Mouse (Mus musculus): ENCODE measurements around the gene Glb1l3. TPM values are rescaled to one million over a fixed set of nuclear protein-coding genes. Genes with fewer than 3 reads are reported as not detected.

Glb1l3 gene
- polyA plus RNA-seq (2012; fragmentation: generic; extraction: Trizol): not detected

DNA sequence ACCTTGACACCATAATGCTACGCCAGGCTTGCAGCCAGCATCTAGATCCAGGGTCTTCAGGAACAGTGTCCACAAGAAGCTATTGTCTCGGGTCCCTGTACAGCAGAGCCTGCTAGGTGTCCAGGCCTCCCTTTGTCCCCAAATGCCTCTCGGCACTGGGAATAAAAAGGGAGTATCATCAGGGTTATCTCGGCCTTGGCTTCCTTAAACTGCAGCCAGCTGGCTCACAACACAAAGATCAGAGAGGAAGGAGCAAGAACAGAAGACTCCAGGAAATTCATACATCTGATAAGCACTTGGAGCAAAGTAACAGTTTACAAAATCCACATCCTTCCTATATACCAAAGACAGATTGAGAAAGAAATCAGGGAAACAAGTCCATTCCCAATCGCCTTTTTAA is at the start of gene Glb1l3:
Gene Glb1l3, minus strand, starts transcription at position 140 of the 400 bp plus-strand sequence.

DNA sequence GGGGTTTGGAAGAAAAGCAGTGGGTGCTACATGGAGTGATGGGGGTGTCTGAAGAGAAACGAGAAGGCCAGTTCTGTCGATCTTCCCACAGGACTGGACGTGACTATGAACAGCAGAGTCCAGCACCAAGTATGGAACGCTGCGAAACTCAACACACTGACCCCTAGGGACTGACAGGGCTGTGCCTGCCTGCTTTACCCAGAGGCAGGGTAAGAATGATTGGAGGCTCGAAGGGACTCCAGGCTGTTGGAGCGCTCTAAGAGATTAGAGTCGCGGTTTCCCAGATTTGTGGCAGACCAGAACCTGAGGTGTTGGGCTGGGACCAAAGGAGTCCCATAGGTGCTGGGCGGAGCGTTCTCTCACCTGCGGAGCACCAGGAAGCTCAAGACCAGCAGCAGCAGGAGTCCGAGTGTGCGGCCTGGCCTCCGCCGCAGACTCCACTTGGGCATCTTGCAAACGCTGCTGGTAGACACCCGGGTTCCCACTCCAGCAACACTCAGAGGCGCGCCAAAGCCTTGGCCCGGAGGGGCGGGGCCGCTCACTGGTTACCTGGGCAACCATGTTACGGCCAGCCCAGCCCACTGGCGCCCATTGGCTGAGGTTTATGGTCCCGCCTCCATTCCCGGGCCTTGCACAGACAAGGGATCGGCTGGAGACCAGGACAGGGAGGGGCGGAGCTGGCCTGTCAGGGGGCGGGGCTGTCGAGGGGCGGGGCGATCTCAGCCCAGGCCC is 54.6 kb downstream of the Glb1l3 start, which contains the start of gene Glb1l2:
Gene Glb1l2, minus strand, starts transcription at position 534 of the 732 bp plus-strand sequence.

Other genes with a start within 250 kb of the Glb1l3 start
- not detected for gene B3gat1, start 127.2 kb downstream of the Glb1l3 start, polyA plus RNA-seq (2012; fragmentation: generic; extraction: Trizol)
- not detected for gene Glb1l2, start 54.4 kb downstream of the Glb1l3 start, polyA plus RNA-seq (2012; fragmentation: generic; extraction: Trizol)
- under 1 TPM in 1 of 2 experiments, not detected in 1; 0.02 TPM for gene Gm1110, start 62.2 kb upstream of the Glb1l3 start, polyA plus RNA-seq (2012; fragmentation: generic; extraction: Trizol)
- 10 to 100 TPM in 1 of 2 experiments, 1 to 10 TPM in 1; 8.9 to 31.5 TPM for gene Acad8, start 138.7 kb upstream of the Glb1l3 start, polyA plus RNA-seq (2012; fragmentation: generic; extraction: Trizol)
- gene Thyn1, start 138.8 kb upstream of the Glb1l3 start, polyA plus RNA-seq (2012; fragmentation: generic; extraction: Trizol): 10 to 100 TPM; 26.7 to 66.8 TPM
- 10 to 100 TPM; 13.8 to 31.5 TPM for gene Vps26b, start 169.2 kb upstream of the Glb1l3 start, polyA plus RNA-seq (2012; fragmentation: generic; extraction: Trizol)
- 1 to 10 TPM in 1 of 2 experiments, under 1 TPM in 1; 0.84 to 5.5 TPM for gene Ncapd3, start 169.3 kb upstream of the Glb1l3 start, polyA plus RNA-seq (2012; fragmentation: generic; extraction: Trizol)

Measured in C3H10T1/2 (cell line).